Mouse (Mus musculus): ENCODE results near the gene Fam129a. TPM values are rescaled to one million over a fixed set of nuclear protein-coding genes. Genes with fewer than 3 reads are reported as not detected.

Fam129a gene
- polyA plus RNA-seq, 1 experiment from 2014 or later: 4.6 TPM

DNA sequence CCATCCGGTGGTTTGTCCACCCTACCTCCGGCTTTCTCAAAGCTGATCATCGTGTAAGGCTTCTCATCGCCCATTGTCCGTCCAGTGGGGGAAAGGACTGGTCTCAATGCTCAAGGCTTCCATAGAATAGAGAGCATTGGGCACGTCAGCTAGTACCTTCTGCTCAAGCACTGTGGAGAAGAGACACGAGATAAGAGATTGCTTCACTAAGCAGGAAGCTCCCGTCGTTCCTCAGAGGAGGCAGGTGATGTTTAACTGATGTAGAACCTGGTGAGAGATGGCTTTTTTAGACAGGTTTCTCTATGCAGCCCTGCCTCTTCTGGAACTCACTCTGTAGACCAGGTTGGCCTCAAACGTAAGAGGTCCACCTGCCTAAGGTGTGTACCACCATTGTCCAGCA, 93.4 kb downstream of the Fam129a start:
- no peaks in the 10 kb centered on the region for H3K36me3 ChIP-seq (ENCODE audit: insufficient read depth)
- no peak overlapping the region for H3K4me2 ChIP-seq
- H3K27ac ChIP-seq (ENCODE audit: low read depth): no peak overlapping the region
- no peak for DNase-seq
- no peak overlapping the region for H3K4me3 ChIP-seq (ENCODE audit: low read depth, low read length)
- 78% methylated on average over 10 of the region's 10 CpGs for WGBS
- no peak for TF ChIP-seq CTCF (IDR thresholded peaks at IDR 0.05; ENCODE audit: low read depth)
- no peak overlapping the region for H3K9ac ChIP-seq
- H3K9me3 ChIP-seq (ENCODE audit: low read depth, low read length): no peaks in the 10 kb centered on the region
- no peak for ATAC-seq (ENCODE audit: insufficient read depth)
- no peaks in the 10 kb centered on the region for H3K27me3 ChIP-seq (ENCODE audit: insufficient read depth, low read length)
- H3K4me1 ChIP-seq (ENCODE audit: insufficient read depth): no peaks in the 10 kb centered on the region

DNA sequence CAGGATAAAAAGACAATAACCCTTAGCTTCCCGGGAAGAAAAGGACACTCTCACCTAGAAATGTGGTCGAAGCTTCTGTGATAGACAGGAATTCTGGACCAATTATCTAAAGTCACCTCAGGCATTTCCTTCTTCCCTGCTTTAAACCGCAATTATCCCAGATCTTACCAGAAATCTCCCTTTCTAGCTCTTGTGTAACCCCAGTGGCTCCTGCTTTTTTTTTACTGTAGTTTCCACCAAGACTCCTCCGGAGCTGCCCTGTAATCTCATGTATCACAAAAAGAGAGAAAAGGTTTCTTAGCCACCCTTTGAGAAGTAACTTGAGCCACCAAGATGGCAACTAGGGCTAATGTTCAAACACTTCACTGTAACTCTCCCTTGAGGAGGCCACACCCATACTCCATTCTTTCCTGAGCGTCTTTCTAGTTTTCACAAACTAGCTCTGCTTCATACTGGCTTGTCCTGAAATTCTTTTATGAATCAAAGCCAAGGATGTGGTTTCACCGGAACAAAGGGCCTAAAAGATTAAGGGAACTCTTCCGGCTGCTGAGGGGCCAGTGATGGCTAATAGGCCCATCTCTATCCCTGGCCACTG, 93.9 kb downstream of the Fam129a start:
- H3K4me3 ChIP-seq (ENCODE audit: low read depth, low read length): no peak overlapping the region
- H3K27me3 ChIP-seq (ENCODE audit: insufficient read depth, low read length): no peaks in the 10 kb centered on the region
- H3K4me1 ChIP-seq (ENCODE audit: insufficient read depth): no peaks in the 10 kb centered on the region
- peak; percentile 31; the same call in 1 of the 2 replicates for ATAC-seq (ENCODE audit: insufficient read depth)
- DNase-seq: no peak
- no peak overlapping the region for H3K27ac ChIP-seq (ENCODE audit: low read depth)
- no peak overlapping the region for H3K4me2 ChIP-seq
- TF ChIP-seq CTCF (IDR thresholded peaks at IDR 0.05; ENCODE audit: low read depth): no peak
- H3K9ac ChIP-seq: no peak overlapping the region
- no peaks in the 10 kb centered on the region for H3K9me3 ChIP-seq (ENCODE audit: low read depth, low read length)
- WGBS: 63% methylated on average over 7 of the region's 7 CpGs
- no peaks in the 10 kb centered on the region for H3K36me3 ChIP-seq (ENCODE audit: insufficient read depth)

DNA sequence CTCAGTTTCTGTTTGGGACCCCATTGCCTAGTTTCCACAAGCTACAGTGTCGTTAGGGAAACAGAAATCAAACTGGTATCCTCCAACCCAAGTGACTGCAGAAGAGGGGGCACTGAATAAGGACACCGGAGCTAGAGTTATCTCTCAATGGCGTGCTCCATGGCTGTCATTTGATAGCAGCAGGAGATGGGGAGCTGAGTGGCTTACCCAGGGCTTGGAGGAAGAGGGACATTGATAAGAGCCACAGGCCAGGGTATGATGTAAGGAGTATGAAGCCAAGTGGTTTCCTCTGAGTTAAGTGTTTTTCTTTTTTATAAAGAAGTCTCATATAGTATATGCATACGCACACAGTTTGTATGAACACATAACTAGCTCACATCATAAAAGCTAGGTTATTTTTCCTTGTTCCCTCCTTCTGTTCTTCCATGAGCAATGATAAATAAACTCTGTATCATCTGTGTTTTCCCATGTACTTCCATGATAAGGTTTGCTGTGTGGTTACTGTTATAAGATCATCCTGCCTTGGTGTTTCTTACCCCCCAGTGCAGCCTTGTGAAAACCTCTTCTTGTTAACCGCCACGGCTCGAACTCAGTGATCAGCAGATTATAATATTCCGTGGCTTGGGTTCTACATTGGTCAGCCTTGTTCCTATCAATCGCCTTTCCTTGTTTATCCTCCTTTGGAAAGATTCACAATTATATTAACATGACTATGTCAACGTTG, 96.5 kb downstream of the Fam129a start:
- no peak for ATAC-seq (ENCODE audit: insufficient read depth)
- DNase-seq: no peak
- H3K36me3 ChIP-seq (ENCODE audit: insufficient read depth): no peaks in the 10 kb centered on the region
- TF ChIP-seq CTCF (IDR thresholded peaks at IDR 0.05; ENCODE audit: low read depth): no peak
- H3K4me3 ChIP-seq (ENCODE audit: low read depth, low read length): no peak overlapping the region
- 73% methylated on average over 10 of the region's 10 CpGs for WGBS
- H3K9me3 ChIP-seq (ENCODE audit: low read depth, low read length): no peaks in the 10 kb centered on the region
- H3K4me1 ChIP-seq (ENCODE audit: insufficient read depth): no peaks in the 10 kb centered on the region
- no peak overlapping the region for H3K27ac ChIP-seq (ENCODE audit: low read depth)
- H3K4me2 ChIP-seq: no peak overlapping the region
- no peaks in the 10 kb centered on the region for H3K27me3 ChIP-seq (ENCODE audit: insufficient read depth, low read length)
- no peak overlapping the region for H3K9ac ChIP-seq

DNA sequence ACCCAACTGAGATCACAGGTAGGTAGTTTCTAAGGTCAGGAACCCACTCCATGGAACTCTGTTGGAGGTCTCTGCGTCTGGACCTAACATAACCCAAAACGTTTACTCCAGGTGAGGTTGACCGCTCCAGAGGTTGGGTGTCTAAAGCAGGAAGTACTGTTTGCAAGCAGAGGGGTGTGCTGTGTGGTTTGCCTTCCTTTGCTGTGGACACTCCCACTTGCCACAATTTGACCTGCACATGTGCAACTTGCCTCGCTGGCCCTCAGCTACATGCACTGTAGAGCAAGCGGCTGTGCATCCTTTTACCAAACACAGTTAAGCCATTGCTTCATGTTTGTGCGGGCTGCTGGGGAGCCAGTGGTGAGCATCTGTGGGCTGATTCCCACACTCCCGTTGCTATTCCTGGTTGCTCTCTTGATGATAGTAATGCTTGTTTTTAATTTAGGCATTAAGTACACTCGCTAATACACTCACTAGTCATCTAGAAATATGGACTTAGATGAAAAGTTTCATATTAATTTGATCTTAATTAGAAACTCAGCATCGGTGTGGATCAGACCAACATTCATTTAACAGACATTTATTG, 99.1 kb downstream of the Fam129a start:
- no peaks in the 10 kb centered on the region for H3K4me1 ChIP-seq (ENCODE audit: insufficient read depth)
- H3K4me2 ChIP-seq: no peak overlapping the region
- WGBS: 80% methylated on average over 9 of the region's 9 CpGs
- no peak overlapping the region for H3K4me3 ChIP-seq (ENCODE audit: low read depth, low read length)
- no peaks in the 10 kb centered on the region for H3K9me3 ChIP-seq (ENCODE audit: low read depth, low read length)
- DNase-seq (no peak), ATAC-seq (ENCODE audit: insufficient read depth) (no peak)
- no peak for TF ChIP-seq CTCF (IDR thresholded peaks at IDR 0.05; ENCODE audit: low read depth)
- H3K27ac ChIP-seq (ENCODE audit: low read depth): no peak overlapping the region
- no peaks in the 10 kb centered on the region for H3K27me3 ChIP-seq (ENCODE audit: insufficient read depth, low read length)
- H3K36me3 ChIP-seq (ENCODE audit: insufficient read depth): no peaks in the 10 kb centered on the region
- no peak overlapping the region for H3K9ac ChIP-seq

DNA sequence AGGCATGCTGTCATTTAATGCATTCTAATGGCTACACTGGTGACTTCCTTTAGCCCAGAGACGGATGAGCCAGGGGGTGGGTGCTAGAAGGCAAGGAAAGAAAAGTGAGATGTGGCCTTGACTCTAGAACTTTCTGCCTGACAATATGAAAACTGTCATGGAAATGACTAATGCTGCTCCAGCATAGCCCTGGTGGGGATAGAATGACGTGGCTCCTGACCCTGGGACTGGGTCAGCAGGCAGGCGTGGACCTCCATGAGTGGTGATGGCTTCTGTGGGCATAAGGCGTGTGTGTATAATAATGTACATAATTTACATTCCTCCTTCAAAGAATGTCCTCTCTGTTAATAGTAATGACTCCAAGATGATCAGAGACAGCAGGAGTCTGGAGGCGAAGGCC, 104.7 kb downstream of the Fam129a start:
- WGBS: 35% methylated on average over 5 of the region's 5 CpGs
- no peak overlapping the region for H3K4me3 ChIP-seq (ENCODE audit: low read depth, low read length)
- H3K27ac ChIP-seq (ENCODE audit: low read depth): no peak overlapping the region
- 0 out of 2 replicates have a peak, but pooled peaks cover 4% of the 10 kb centered on the region for H3K4me1 ChIP-seq (ENCODE audit: insufficient read depth)
- DNase-seq (peak; percentile 34), ATAC-seq (ENCODE audit: insufficient read depth) (peak; percentile 75; the same call in 1 of the 2 replicates)
- H3K4me2 ChIP-seq: no peak overlapping the region
- H3K9ac ChIP-seq: no peak overlapping the region
- no peaks in the 10 kb centered on the region for H3K36me3 ChIP-seq (ENCODE audit: insufficient read depth)
- H3K9me3 ChIP-seq (ENCODE audit: low read depth, low read length): no peaks in the 10 kb centered on the region
- TF ChIP-seq CTCF (IDR thresholded peaks at IDR 0.05; ENCODE audit: low read depth): no peak
- no peaks in the 10 kb centered on the region for H3K27me3 ChIP-seq (ENCODE audit: insufficient read depth, low read length)

DNA sequence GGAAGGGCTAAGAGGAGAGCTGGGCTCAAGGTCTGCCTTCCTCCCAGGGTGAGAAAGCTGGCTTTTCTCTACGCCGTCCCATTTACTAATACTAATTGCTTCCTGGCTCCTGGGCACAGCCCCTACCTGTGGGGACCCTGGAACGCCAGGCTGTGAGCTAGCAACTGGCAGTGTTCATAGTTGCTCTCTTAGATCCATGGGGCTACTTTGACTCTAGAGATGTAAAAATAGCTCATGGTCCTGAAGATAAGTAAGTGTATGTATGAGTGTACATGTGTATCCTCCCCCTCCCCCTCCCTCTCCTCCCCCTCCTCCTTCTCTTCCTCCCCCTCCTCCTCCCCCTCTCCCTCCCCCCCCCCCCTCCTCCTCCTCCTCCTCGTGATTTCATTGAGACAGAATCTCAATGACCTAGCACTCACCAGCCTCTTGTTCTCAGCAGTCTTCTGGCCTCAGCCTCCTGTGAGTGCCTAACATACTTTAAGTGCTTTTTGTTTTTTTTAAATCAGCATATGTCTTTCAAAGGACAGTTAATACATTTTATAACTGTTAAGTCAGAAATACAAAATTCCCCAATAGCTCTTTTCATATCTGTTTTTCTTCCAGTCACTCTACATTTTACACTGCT, 106.3 kb downstream of the Fam129a start:
- no peak for TF ChIP-seq CTCF (IDR thresholded peaks at IDR 0.05; ENCODE audit: low read depth)
- 34% methylated on average over 3 of the region's 4 CpGs for WGBS

DNA sequence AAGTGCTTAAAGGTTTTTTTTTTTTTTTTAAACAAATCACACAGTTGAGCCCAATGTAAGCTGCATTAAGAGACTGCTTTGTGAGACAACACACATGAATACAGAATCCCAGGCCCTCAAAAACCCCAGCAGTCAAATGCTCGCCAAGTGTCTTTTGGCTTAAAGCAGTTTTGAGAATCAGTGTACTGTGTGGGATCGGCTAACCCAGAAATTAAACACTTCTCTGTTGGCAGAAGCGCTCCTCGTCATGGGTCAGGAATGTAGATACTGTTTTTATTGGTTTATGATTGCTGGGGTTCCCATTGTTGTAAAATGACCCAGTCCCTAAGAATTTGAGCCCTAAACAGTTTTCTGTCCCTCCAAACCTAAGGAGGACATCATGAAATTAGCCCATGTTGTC, 107.0 kb downstream of the Fam129a start:
- H3K27me3 ChIP-seq (ENCODE audit: insufficient read depth, low read length): no peaks in the 10 kb centered on the region
- no peak overlapping the region for H3K9ac ChIP-seq
- no peaks in the 10 kb centered on the region for H3K36me3 ChIP-seq (ENCODE audit: insufficient read depth)
- WGBS: 54% methylated on average over 4 of the region's 4 CpGs
- H3K4me3 ChIP-seq (ENCODE audit: low read depth, low read length): no peak overlapping the region
- 0 out of 2 replicates have a peak, but pooled peaks cover 4% of the 10 kb centered on the region for H3K4me1 ChIP-seq (ENCODE audit: insufficient read depth)
- H3K27ac ChIP-seq (ENCODE audit: low read depth): peak overlapping the region; percentile 14; the same call in 1 of the 2 replicates
- TF ChIP-seq CTCF (IDR thresholded peaks at IDR 0.05; ENCODE audit: low read depth): no peak
- no peak overlapping the region for H3K4me2 ChIP-seq
- ATAC-seq (ENCODE audit: insufficient read depth): no peak
- no peaks in the 10 kb centered on the region for H3K9me3 ChIP-seq (ENCODE audit: low read depth, low read length)
- peak; percentile 38 for DNase-seq

More for the DNA sequence above, 106.3 kb downstream of the Fam129a start:
- Histone ChIP-seq H3K4me3 (ENCODE audit: low read depth, low read length) (no peak overlapping the region), H3K4me1 (ENCODE audit: insufficient read depth) (0 out of 2 replicates have a peak, but pooled peaks cover 4% of the 10 kb centered on the region), H3K27ac (ENCODE audit: low read depth) (0 out of 2 replicates have a peak overlapping the region, but pooled peaks have one; percentile 40), H3K4me2 (no peak overlapping the region), H3K9me3 (ENCODE audit: low read depth, low read length) (no peaks in the 10 kb centered on the region), H3K9ac (no peak overlapping the region), H3K27me3 (ENCODE audit: insufficient read depth, low read length) (no peaks in the 10 kb centered on the region), H3K36me3 (ENCODE audit: insufficient read depth) (no peaks in the 10 kb centered on the region)
- DNase-seq (no peak), ATAC-seq (ENCODE audit: insufficient read depth) (peak; percentile 29; the same call in 1 of the 2 replicates)
